Mouse (Mus musculus) kidney, adult 2 months (tissue): Measurements from ENCODE around the gene 3110018I06Rik. TPM values are rescaled to one million over a fixed set of nuclear protein-coding genes. Genes with fewer than 3 reads are reported as not detected.

Experiments used
- DNase-seq: peaks from one replicate; pipeline ENCODE4 v3.0.0; 2021
- H3K27ac ChIP-seq: fragments of 200-500 bp; 2 replicates; pipeline ENCODE4 v1.5.1; 2012; ENCODE audit warnings: low read depth, low read length, control low read depth, inconsistent platforms; ENCODE audit not compliant: insufficient read depth
- H3K27me3 ChIP-seq: fragments of 200-500 bp; replicated peaks from 2 replicates; pipeline ENCODE4 v1.6.1; 2012; ENCODE audit warnings: mild to moderate bottlenecking, moderate library complexity, low read length, inconsistent platforms; ENCODE audit not compliant: control insufficient read depth, insufficient read depth
- H3K36me3 ChIP-seq: fragments of 200-500 bp; 2 replicates; pipeline ENCODE4 v1.6.1; 2012; ENCODE audit warnings: mild to moderate bottlenecking, moderate library complexity, low read length, inconsistent platforms; ENCODE audit not compliant: control insufficient read depth, insufficient read depth
- H3K4me1 ChIP-seq: fragments of 200-500 bp; 2 replicates; pipeline ENCODE4 v1.6.1; 2011; ENCODE audit warnings: low read length; ENCODE audit not compliant: control insufficient read depth, insufficient read depth
- H3K4me3 ChIP-seq: fragments of 200-500 bp; 2 replicates; pipeline ENCODE4 v1.5.1; 2011; ENCODE audit warnings: mild to moderate bottlenecking, low read depth, low read length, control low read depth; ENCODE audit not compliant: insufficient read depth
- CTCF ChIP-seq: fragments of 200-500 bp; conservative IDR thresholded peaks from 2 replicates; pipeline ENCODE4 v1.5.1; 2011; ENCODE audit warnings: low read depth, mild to moderate bottlenecking, control low read depth, low read length, moderate library complexity, mixed read lengths; ENCODE audit not compliant: insufficient read depth, insufficient read length
- POLR2A ChIP-seq: fragments of 200-500 bp; IDR thresholded peaks from one replicate; pipeline ENCODE4 v1.6.1; 2011; ENCODE audit warnings: low read depth, low read length, control low read depth
- whole genome bisulfite sequencing: fragments of 180-500 bp; shearing (Covaris S2); methylation state at CpG from one replicate; pipeline ENCODE4 v1.1.7; 2018; 5-methylcytosine and 5-hydroxymethylcytosine counted together
- polyA plus RNA-seq: library from polyadenylated mRNA; depleted of rRNA; stranded (reverse); fragments of >200 nt; gene quantifications from 2 replicates; pipeline ENCODE4 v1.2.3, GENCODE M21; 2012

3110018I06Rik gene
- polyA plus RNA-seq, 1 experiment: not detected

GRCm38 (mm10) chr12:107491344-107491743 lies 2.9 kb downstream of the 3110018I06Rik start:
- Histone ChIP-seq H3K4me3 (no peak overlapping the region), H3K27ac (no peak overlapping the region), H3K4me1 (no peaks in the 10 kb centered on the region), H3K36me3 (no peaks in the 10 kb centered on the region), H3K27me3 (no peaks in the 10 kb centered on the region)
- TF ChIP-seq POLR2A (no peak), CTCF (no peak)
- 75% methylated on average over 1 of the region's 1 CpGs for WGBS
- DNase-seq: no peak

GRCm38 (mm10) chr12:107496924-107497323 lies 8.5 kb downstream of the 3110018I06Rik start:
- Histone ChIP-seq H3K4me1 (no peaks in the 10 kb centered on the region), H3K36me3 (no peaks in the 10 kb centered on the region), H3K27ac (no peak overlapping the region), H3K27me3 (no peaks in the 10 kb centered on the region), H3K4me3 (no peak overlapping the region)
- no peak for DNase-seq
- TF ChIP-seq POLR2A (no peak), CTCF (no peak)
- 80% methylated on average over 5 of the region's 5 CpGs for WGBS

- H3K27ac ChIP-seq: no peak overlapping the region
- no peak overlapping the region for H3K4me3 ChIP-seq
- WGBS: 73% methylated on average over 9 of the region's 9 CpGs
- no peaks in the 10 kb centered on the region for H3K36me3 ChIP-seq
- no peak for DNase-seq
- H3K27me3 ChIP-seq: no peaks in the 10 kb centered on the region
- TF ChIP-seq POLR2A: no peak
- TF ChIP-seq CTCF: no peak
- no peaks in the 10 kb centered on the region for H3K4me1 ChIP-seq
Measured at GRCm38 (mm10) chr12:107509661-107510237, 21.3 kb downstream of the 3110018I06Rik start.

- WGBS: 89% methylated on average over 11 of the region's 11 CpGs
- H3K4me1 ChIP-seq: no peaks in the 10 kb centered on the region
- no peak for TF ChIP-seq CTCF
- no peak for TF ChIP-seq POLR2A
- no peaks in the 10 kb centered on the region for H3K36me3 ChIP-seq
- no peak for DNase-seq
- H3K4me3 ChIP-seq: no peak overlapping the region
- H3K27me3 ChIP-seq: no peaks in the 10 kb centered on the region
- no peak overlapping the region for H3K27ac ChIP-seq
Measured at GRCm38 (mm10) chr12:107511112-107511511, 22.7 kb downstream of the 3110018I06Rik start.

GRCm38 (mm10) chr12:107516265-107517217 lies 28.1 kb downstream of the 3110018I06Rik start:
- Histone ChIP-seq H3K4me1 (no peaks in the 10 kb centered on the region), H3K4me3 (no peak overlapping the region), H3K36me3 (no peaks in the 10 kb centered on the region), H3K27me3 (no peaks in the 10 kb centered on the region), H3K27ac (no peak overlapping the region)
- 13% methylated on average over 11 of the region's 11 CpGs for WGBS
- TF ChIP-seq POLR2A (no peak), CTCF (no peak)
- no peak for DNase-seq

- no peaks in the 10 kb centered on the region for H3K27me3 ChIP-seq
- WGBS: 87% methylated on average over 3 of the region's 3 CpGs
- DNase-seq: no peak
- no peak overlapping the region for H3K4me3 ChIP-seq
- no peaks in the 10 kb centered on the region for H3K4me1 ChIP-seq
- no peak for TF ChIP-seq CTCF
- no peak for TF ChIP-seq POLR2A
- no peaks in the 10 kb centered on the region for H3K36me3 ChIP-seq
- no peak overlapping the region for H3K27ac ChIP-seq
Measured at GRCm38 (mm10) chr12:107520941-107521340, 32.5 kb downstream of the 3110018I06Rik start.

- no peaks in the 10 kb centered on the region for H3K4me1 ChIP-seq
- no peaks in the 10 kb centered on the region for H3K36me3 ChIP-seq
- WGBS: 71% methylated on average over 1 of the region's 1 CpGs
- no peak for TF ChIP-seq POLR2A
- no peak for TF ChIP-seq CTCF
- H3K27me3 ChIP-seq: no peaks in the 10 kb centered on the region; the same call in 1 of the 2 replicates
- H3K27ac ChIP-seq: no peak overlapping the region
- H3K4me3 ChIP-seq: no peak overlapping the region
- no peak for DNase-seq
Measured at GRCm38 (mm10) chr12:107528346-107528880, 40.0 kb downstream of the 3110018I06Rik start.
